Mouse (Mus musculus): Measurements from ENCODE around the gene Pmf1. TPM values are rescaled to one million over a fixed set of nuclear protein-coding genes. Genes with fewer than 3 reads are reported as not detected.
"Not testable (repeated sequence)": the region's sequence is repeated elsewhere in the genome, so short reads cannot be mapped to it uniquely, and the experiment has no call there.

The Pmf1 gene
- polyA plus RNA-seq, 1 experiment from 2014 or later: 100 TPM

GRCm38 (mm10) chr3:88393776-88394375 is 16.3 kb downstream of the Pmf1 start:
- Histone ChIP-seq H3K36me3 (peaks cover 51% of the 10 kb centered on the region), H3K9me3 (replicated peaks) (no peaks in the 10 kb centered on the region)
- 89% methylated on average over 9 of the region's 9 CpGs for WGBS

GRCm38 (mm10) chr3:88384364-88384763 is 25.8 kb downstream of the Pmf1 start, which contains the start of gene Bglap:
Gene Bglap, minus strand, starts transcription at chr3:88384464.
- Histone ChIP-seq H3K27ac (ENCODE audit: poor library complexity, severe bottlenecking) (no peak within 1 kb of the TSS), H3K27me3 (replicated peaks) (no peaks in the 10 kb centered on the region), H3K4me1 (replicated peaks) (no peaks in the 10 kb centered on the region; the same call in 1 of the 2 replicates), H3K4me2 (no peak within 1 kb of the TSS), H3K4me3 (no peak within 1 kb of the TSS), H3K9ac (no peak within 1 kb of the TSS), H3K36me3 (no peaks in the 10 kb centered on the region), H3K9me3 (replicated peaks) (no peaks in the 10 kb centered on the region)
- ATAC-seq (ENCODE audit: insufficient number of reproducible peaks, low FRiP score): no peak
- 70% methylated on average over 5 of the region's 5 CpGs for WGBS

More at GRCm38 (mm10) chr3:88393776-88394375, 16.3 kb downstream of the Pmf1 start:
- Histone ChIP-seq H3K4me2 (no peak overlapping the region), H3K27ac (ENCODE audit: poor library complexity, severe bottlenecking) (no peak overlapping the region), H3K4me1 (replicated peaks) (no peaks in the 10 kb centered on the region), H3K27me3 (replicated peaks) (no peaks in the 10 kb centered on the region), H3K9ac (no peak overlapping the region), H3K4me3 (no peak overlapping the region)
- ATAC-seq (ENCODE audit: insufficient number of reproducible peaks, low FRiP score): no peak

- not testable (repeated sequence) for H3K9me3 ChIP-seq (replicated peaks); ATAC-seq (ENCODE audit: insufficient number of reproducible peaks, low FRiP score); H3K4me1 ChIP-seq (replicated peaks); H3K9ac ChIP-seq; H3K27me3 ChIP-seq (replicated peaks); H3K36me3 ChIP-seq; H3K4me3 ChIP-seq; H3K27ac ChIP-seq (ENCODE audit: poor library complexity, severe bottlenecking)
- peak overlapping the region; percentile 64; the same call in 1 of the 2 replicates for H3K4me2 ChIP-seq
- 20% methylated on average over 2 of the region's 7 CpGs for WGBS
Observed at GRCm38 (mm10) chr3:88382383-88382782, 27.7 kb downstream of the Pmf1 start.

- 9% methylated on average over 19 of the region's 22 CpGs for WGBS
- ATAC-seq (ENCODE audit: insufficient number of reproducible peaks, low FRiP score): peak; percentile 76
- Histone ChIP-seq H3K4me2 (peak overlapping the region; percentile 64), H3K4me3 (peak overlapping the region; percentile 28; the same call in 1 of the 2 replicates)
- not testable (repeated sequence) for H3K9ac ChIP-seq; H3K27me3 ChIP-seq (replicated peaks); H3K9me3 ChIP-seq (replicated peaks); H3K4me1 ChIP-seq (replicated peaks); H3K36me3 ChIP-seq; H3K27ac ChIP-seq (ENCODE audit: poor library complexity, severe bottlenecking)
Observed at GRCm38 (mm10) chr3:88381389-88382315, 28.5 kb downstream of the Pmf1 start.

- H3K27ac ChIP-seq (ENCODE audit: poor library complexity, severe bottlenecking); H3K9me3 ChIP-seq (replicated peaks); H3K9ac ChIP-seq; H3K4me1 ChIP-seq (replicated peaks); H3K36me3 ChIP-seq; H3K27me3 ChIP-seq (replicated peaks); ATAC-seq (ENCODE audit: insufficient number of reproducible peaks, low FRiP score); H3K4me3 ChIP-seq; H3K4me2 ChIP-seq: not testable (repeated sequence)
- WGBS: 67% methylated on average over 5 of the region's 5 CpGs
Observed at GRCm38 (mm10) chr3:88378599-88378998, 31.5 kb downstream of the Pmf1 start, which contains the start of gene Bglap2. Gene Bglap2, minus strand, starts transcription at chr3:88378699.

- not testable (repeated sequence) for H3K36me3 ChIP-seq; H3K27ac ChIP-seq (ENCODE audit: poor library complexity, severe bottlenecking); H3K4me3 ChIP-seq; H3K4me1 ChIP-seq (replicated peaks); ATAC-seq (ENCODE audit: insufficient number of reproducible peaks, low FRiP score); H3K9ac ChIP-seq; H3K27me3 ChIP-seq (replicated peaks); H3K9me3 ChIP-seq (replicated peaks)
- H3K4me2 ChIP-seq: peak overlapping the region; percentile 58; the same call in 1 of the 2 replicates
- WGBS: 26% methylated on average over 5 of the region's 7 CpGs
Observed at GRCm38 (mm10) chr3:88376644-88377043, 33.5 kb downstream of the Pmf1 start.

- not testable (repeated sequence) for H3K9me3 ChIP-seq (replicated peaks); H3K27me3 ChIP-seq (replicated peaks); H3K36me3 ChIP-seq; H3K4me1 ChIP-seq (replicated peaks); H3K27ac ChIP-seq (ENCODE audit: poor library complexity, severe bottlenecking)
- 14% methylated on average over 19 of the region's 19 CpGs for WGBS
- Histone ChIP-seq H3K4me2 (peak overlapping the region; percentile 58), H3K4me3 (peak overlapping the region; percentile 20; the same call in 1 of the 2 replicates), H3K9ac (peak overlapping the region; percentile 36; the same call in 1 of the 2 replicates)
- peak; percentile 76 for ATAC-seq (ENCODE audit: insufficient number of reproducible peaks, low FRiP score)
Observed at GRCm38 (mm10) chr3:88375750-88376626, 34.1 kb downstream of the Pmf1 start.

- not testable (repeated sequence) for ATAC-seq (ENCODE audit: insufficient number of reproducible peaks, low FRiP score)
- 92% methylated on average over 9 of the region's 9 CpGs for WGBS
Observed at GRCm38 (mm10) chr3:88372643-88373042, 37.5 kb downstream of the Pmf1 start, which contains the start of gene Bglap3. Gene Bglap3, minus strand, starts transcription at chr3:88372743.

GRCm38 (mm10) chr3:88368511-88368910 is 41.6 kb downstream of the Pmf1 start:
- 74% methylated on average over 7 of the region's 7 CpGs for WGBS
- H3K36me3 ChIP-seq; H3K4me2 ChIP-seq; H3K9me3 ChIP-seq (replicated peaks); ATAC-seq (ENCODE audit: insufficient number of reproducible peaks, low FRiP score); H3K4me3 ChIP-seq; H3K9ac ChIP-seq; H3K27ac ChIP-seq (ENCODE audit: poor library complexity, severe bottlenecking): not testable (repeated sequence)
- Histone ChIP-seq H3K4me1 (replicated peaks) (peaks cover 17% of the 10 kb centered on the region), H3K27me3 (replicated peaks) (peaks cover 27% of the 10 kb centered on the region)

More at GRCm38 (mm10) chr3:88372643-88373042, 37.5 kb downstream of the Pmf1 start, which contains the start of gene Bglap3:
- H3K4me3 ChIP-seq; H3K27me3 ChIP-seq (replicated peaks); H3K9me3 ChIP-seq (replicated peaks); H3K4me2 ChIP-seq; H3K9ac ChIP-seq; H3K4me1 ChIP-seq (replicated peaks); H3K36me3 ChIP-seq; H3K27ac ChIP-seq (ENCODE audit: poor library complexity, severe bottlenecking): not testable (repeated sequence)

- peaks cover 23% of the 10 kb centered on the region for H3K4me1 ChIP-seq (replicated peaks)
- ATAC-seq (ENCODE audit: insufficient number of reproducible peaks, low FRiP score); H3K27ac ChIP-seq (ENCODE audit: poor library complexity, severe bottlenecking); H3K9ac ChIP-seq; H3K9me3 ChIP-seq (replicated peaks); H3K4me3 ChIP-seq; H3K36me3 ChIP-seq: not testable (repeated sequence)
- H3K27me3 ChIP-seq (replicated peaks): peaks cover 27% of the 10 kb centered on the region
- H3K4me2 ChIP-seq: peak overlapping the region; percentile 45; the same call in 1 of the 2 replicates
- 52% methylated on average over 4 of the region's 7 CpGs for WGBS
Observed at GRCm38 (mm10) chr3:88367517-88367916, 42.6 kb downstream of the Pmf1 start.
